Mouse (Mus musculus) thymus, postnatal 0 days (tissue): ENCODE data around the gene Mtf1. TPM values are rescaled to one million over a fixed set of nuclear protein-coding genes. Genes with fewer than 3 reads are reported as not detected.

Source experiments
- DNase-seq: peaks from one replicate; pipeline ENCODE4 v3.0.0-alpha.2; 2015; ENCODE audit warnings: low spot score
- polyA plus RNA-seq: library from polyadenylated mRNA; unstranded; fragments of >200 nt; fragmentation: Nextera tagmentation; extraction: Ambion mirVana; gene quantifications from 2 replicates; pipeline ENCODE4 v1.2.1, GENCODE M21; 2015

Mtf1 gene
- polyA plus RNA-seq, 1 experiment from 2014 or later, result 14.2 TPM

GRCm38 (mm10) chr4:124796913-124797312 lies 5.0 kb upstream of the Mtf1 start:
- no peak for DNase-seq

- peak; percentile 98 for DNase-seq
Observed at GRCm38 (mm10) chr4:124802309-124803260, 681 bp downstream of the Mtf1 start.

- DNase-seq, result no peak
Observed at GRCm38 (mm10) chr4:124803406-124803805, 1.5 kb downstream of the Mtf1 start.

- DNase-seq, result no peak
Observed at GRCm38 (mm10) chr4:124808511-124808910, 6.6 kb downstream of the Mtf1 start.

- no peak for DNase-seq
Observed at GRCm38 (mm10) chr4:124809136-124809883, 7.4 kb downstream of the Mtf1 start.

- DNase-seq, result no peak
Observed at GRCm38 (mm10) chr4:124810056-124810455, 8.2 kb downstream of the Mtf1 start.

- no peak for DNase-seq
Observed at GRCm38 (mm10) chr4:124811347-124811975, 9.6 kb downstream of the Mtf1 start.

DNA sequence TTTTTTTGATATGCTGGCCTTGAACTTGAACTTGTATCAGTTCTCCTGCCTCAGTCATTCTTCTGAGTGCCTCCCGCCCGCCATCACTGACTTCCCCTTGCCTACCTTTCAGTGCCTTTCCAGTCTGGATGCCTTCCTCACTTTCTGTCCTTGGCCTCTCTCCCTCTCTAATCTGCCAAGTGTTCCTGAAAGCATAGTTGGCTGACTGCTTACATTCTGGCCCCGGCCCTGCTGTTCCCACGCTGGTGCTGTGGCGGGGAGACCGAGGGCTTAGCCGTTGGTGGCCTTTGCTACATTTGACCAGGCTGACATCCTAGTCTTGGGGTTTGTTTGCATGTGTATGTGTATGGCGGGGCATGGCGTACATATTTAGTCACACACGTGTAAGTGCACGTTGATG lies 14.0 kb downstream of the Mtf1 start:
- DNase-seq, result no peak

GRCm38 (mm10) chr4:124817803-124818202 lies 15.9 kb downstream of the Mtf1 start:
- no peak for DNase-seq

DNA sequence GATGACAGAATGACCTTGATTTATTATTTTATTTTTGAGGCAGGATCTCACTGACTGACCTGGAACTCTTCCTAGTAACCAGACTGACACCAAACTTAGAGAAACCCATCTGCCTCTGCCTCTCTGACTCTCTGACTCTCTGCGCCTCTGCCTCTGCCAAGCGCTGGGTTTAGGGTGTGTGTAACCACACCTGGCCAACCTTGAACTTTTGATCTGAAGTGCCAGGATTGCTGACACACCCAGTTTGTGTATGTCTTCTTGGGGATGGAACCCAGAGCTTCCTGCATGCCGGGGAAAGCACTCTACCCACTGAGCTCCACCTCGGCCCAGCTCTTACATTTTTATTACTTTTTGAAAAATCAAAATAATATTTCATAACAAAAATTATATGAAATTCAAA lies 16.9 kb downstream of the Mtf1 start:
- DNase-seq, result no peak

DNA sequence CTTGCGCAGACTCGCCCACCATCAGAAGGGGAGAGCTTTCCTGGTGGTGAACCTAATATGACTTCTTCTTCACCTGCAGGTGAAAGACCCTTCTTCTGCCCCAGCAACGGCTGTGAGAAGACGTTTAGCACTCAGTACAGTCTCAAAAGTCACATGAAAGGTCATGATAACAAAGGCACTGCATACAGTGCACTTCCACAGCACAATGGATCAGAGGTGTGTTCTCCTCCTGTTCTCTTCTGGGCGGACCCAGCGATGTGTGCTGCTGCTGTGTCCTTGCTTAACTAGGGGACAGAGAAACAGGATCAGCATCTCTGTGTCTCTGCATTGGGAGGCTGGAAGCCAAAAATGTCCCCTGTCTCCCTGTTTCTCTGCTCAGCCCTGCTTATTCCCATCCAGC lies 23.1 kb downstream of the Mtf1 start:
- DNase-seq, result no peak

- DNase-seq, result no peak
Observed at GRCm38 (mm10) chr4:124825371-124825965, 23.6 kb downstream of the Mtf1 start.

DNA sequence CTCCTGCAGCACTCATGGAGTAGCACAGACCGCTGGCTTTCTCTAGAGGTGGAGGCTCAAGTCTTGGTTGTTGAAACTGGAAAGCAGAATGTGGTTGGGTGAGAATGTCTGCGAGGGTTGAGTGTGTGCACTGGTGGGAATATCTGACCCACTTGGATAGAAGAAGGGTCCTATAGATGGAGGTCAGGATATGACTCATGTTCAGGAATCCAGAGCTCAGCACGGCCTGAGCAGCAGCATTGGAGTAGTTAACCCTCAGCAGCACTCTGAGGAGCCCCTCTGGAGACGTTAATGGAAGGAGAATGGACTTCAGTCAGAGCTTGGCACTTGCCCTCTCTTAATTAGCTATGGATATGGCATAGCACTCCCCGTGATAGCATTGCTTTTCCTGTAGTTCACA lies 27.8 kb downstream of the Mtf1 start:
- no peak for DNase-seq

GRCm38 (mm10) chr4:124832796-124833195 lies 30.9 kb downstream of the Mtf1 start:
- DNase-seq, result no peak

DNA sequence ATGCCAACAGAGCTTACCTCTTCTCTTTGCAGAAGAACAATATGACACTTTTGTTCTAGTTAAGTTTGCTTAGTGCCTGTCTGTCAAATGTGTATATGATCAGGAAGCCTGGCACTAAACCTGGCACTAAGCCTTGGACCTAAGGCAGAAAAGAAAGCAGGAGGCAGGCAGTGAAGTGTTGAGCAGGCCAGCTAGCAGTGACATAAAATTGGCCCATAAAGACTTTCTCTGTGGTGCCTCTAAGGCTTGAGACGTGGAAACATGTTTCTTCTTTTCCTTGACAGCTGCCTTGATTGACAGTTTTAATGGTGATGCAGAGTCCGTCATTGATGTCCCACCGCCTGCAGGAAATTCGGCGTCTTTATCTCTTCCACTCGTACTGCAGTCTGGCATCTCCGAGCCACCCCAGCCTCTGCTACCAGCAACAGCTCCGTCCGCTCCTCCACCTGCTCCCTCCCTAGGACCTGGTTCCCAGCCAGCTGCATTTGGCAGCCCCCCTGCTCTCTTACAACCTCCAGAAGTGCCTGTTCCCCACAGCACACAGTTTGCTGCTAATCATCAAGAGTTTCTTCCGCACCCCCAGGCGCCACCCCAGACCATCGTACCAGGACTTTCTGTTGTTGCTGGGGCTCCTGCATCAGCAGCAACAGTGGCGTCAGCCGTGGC lies 36.3 kb downstream of the Mtf1 start:
- no peak for DNase-seq

DNA sequence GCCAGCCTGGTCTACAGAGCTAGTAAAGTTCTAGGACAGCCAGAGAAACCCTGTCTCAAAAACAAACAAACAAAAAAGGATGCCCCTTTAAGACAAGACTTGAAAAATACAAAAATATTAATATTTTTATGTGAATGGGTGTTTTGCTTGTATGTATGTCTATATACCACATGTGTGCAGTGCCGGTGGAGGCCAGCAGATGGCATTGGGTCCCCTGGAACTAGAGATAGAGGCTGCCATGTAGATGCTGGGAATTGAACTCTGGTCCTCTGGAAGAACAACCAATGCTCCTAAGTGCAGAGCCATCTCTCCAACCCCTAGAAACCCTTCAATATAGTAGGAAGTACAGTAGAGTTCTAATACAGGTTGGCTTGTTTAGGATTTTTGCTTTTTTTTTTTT lies 39.1 kb downstream of the Mtf1 start:
- DNase-seq, result no peak

- peak; percentile 42 for DNase-seq
Observed at GRCm38 (mm10) chr4:124843493-124843892, 41.6 kb downstream of the Mtf1 start.

GRCm38 (mm10) chr4:124847573-124847972 lies 45.7 kb downstream of the Mtf1 start:
- peak; percentile 71 for DNase-seq

- no peak for DNase-seq
Observed at GRCm38 (mm10) chr4:124849631-124850260, 47.8 kb downstream of the Mtf1 start.

DNA sequence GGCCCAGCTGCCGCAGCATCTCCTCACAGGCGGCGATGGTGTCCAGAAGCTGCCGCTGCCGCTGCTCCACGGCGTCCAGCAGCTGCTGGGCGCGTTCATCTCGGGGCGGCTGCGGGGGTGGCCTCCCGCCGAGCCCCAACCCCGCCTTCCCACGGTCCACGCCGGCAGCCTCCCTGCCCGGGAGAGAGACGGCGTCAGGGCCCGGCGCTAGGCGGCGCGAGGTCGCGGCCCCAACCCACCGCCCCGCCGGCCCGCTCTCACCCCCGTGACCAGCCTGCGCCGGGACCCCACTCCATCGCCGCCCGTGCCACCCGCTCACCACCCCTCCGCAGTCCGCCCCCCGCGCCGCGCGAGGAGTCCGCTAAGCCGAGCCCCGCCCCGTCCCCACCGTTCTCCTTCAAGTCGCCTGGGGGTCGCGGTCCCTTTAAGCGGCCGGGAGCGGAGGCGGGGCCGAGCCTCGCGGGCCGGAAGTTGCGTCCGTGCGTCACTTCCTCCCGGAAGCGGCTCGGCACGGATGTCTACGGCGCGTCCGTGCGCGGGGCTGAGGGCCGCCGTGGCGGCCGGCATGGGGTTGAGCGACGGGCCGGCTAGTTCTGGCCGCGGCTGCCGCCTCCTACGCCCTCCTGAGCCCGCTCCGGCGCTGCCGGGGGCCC lies 48.5 kb downstream of the Mtf1 start, which contains the start of gene Yrdc:
TSS of gene Yrdc (plus strand) at position 419 of the 653 bp plus-strand sequence.
- DNase-seq, result peak; percentile 94
